Mouse (Mus musculus) liver, postnatal 0 days (tissue): Measurements from ENCODE around the gene Fsd2.

Experiments used
- CTCF ChIP-seq: sonication (generic); IDR thresholded peaks from 2 replicates; pipeline ENCODE4 v1.5.1; 2016; ENCODE audit warnings: antibody characterized with exemption, low read depth
- EP300 ChIP-seq: IDR thresholded peaks from 2 replicates; pipeline ENCODE4 v1.6.1; 2016; ENCODE audit warnings: antibody characterized with exemption, low read depth, mild to moderate bottlenecking

- no peak for TF ChIP-seq EP300
- TF ChIP-seq CTCF: no peak
These were observed 18.6 kb upstream of the Fsd2 start for GRCm38 (mm10) chr7:81585326-81585725.
